Mouse (Mus musculus): ENCODE data around the gene Kpnb1.
A peak's percentile ranks its signal among the peaks of the same experiment; 100 is the strongest.

The Kpnb1 gene

GRCm38 (mm10) chr11:97185704-97186614 is 1.7 kb downstream of the Kpnb1 start:
- no peak for DNase-seq (ENCODE audit: low read depth)

- DNase-seq (ENCODE audit: low read depth): no peak
These were observed 2.8 kb downstream of the Kpnb1 start for GRCm38 (mm10) chr11:97184875-97185274.

- DNase-seq (ENCODE audit: low read depth): no peak
These were observed 5.2 kb downstream of the Kpnb1 start for GRCm38 (mm10) chr11:97182446-97182845.

- no peak for DNase-seq (ENCODE audit: low read depth)
These were observed 6.6 kb downstream of the Kpnb1 start for GRCm38 (mm10) chr11:97181061-97181460.

- no peak for DNase-seq (ENCODE audit: low read depth)
These were observed 9.5 kb downstream of the Kpnb1 start for GRCm38 (mm10) chr11:97178198-97178597.

- no peak for DNase-seq (ENCODE audit: low read depth)
These were observed 10.8 kb downstream of the Kpnb1 start for GRCm38 (mm10) chr11:97176851-97177250.

- no peak for DNase-seq (ENCODE audit: low read depth)
These were observed 12.2 kb downstream of the Kpnb1 start for GRCm38 (mm10) chr11:97175499-97175898.

- DNase-seq (ENCODE audit: low read depth): no peak
These were observed 27.3 kb downstream of the Kpnb1 start for GRCm38 (mm10) chr11:97160341-97160740.

- DNase-seq (ENCODE audit: low read depth): no peak
These were observed 30.7 kb downstream of the Kpnb1 start for GRCm38 (mm10) chr11:97156999-97157398.

- DNase-seq (ENCODE audit: low read depth): peak; percentile 9
These were observed 34.9 kb downstream of the Kpnb1 start for GRCm38 (mm10) chr11:97152662-97153287.

- DNase-seq (ENCODE audit: low read depth): peak; percentile 54
These were observed 35.7 kb downstream of the Kpnb1 start for GRCm38 (mm10) chr11:97152023-97152426.

GRCm38 (mm10) chr11:97151343-97151801 is 36.3 kb downstream of the Kpnb1 start, which contains the start of gene Tbkbp1:
Gene Tbkbp1 (minus strand): TSS chr11:97151495.
- DNase-seq (ENCODE audit: low read depth): no peak

- DNase-seq (ENCODE audit: low read depth): no peak
These were observed 37.0 kb downstream of the Kpnb1 start for GRCm38 (mm10) chr11:97150411-97151330.

GRCm38 (mm10) chr11:97149995-97150410 is 37.7 kb downstream of the Kpnb1 start:
- no peak for DNase-seq (ENCODE audit: low read depth)

- DNase-seq (ENCODE audit: low read depth): no peak
These were observed 38.7 kb downstream of the Kpnb1 start for GRCm38 (mm10) chr11:97149026-97149425.

GRCm38 (mm10) chr11:97148591-97148990 is 39.1 kb downstream of the Kpnb1 start:
- no peak for DNase-seq (ENCODE audit: low read depth)

GRCm38 (mm10) chr11:97147333-97147732 is 40.3 kb downstream of the Kpnb1 start:
- DNase-seq (ENCODE audit: low read depth): no peak

GRCm38 (mm10) chr11:97146724-97147123 is 41.0 kb downstream of the Kpnb1 start:
- DNase-seq (ENCODE audit: low read depth): peak; percentile 18

- no peak for DNase-seq (ENCODE audit: low read depth)
These were observed 41.7 kb downstream of the Kpnb1 start for GRCm38 (mm10) chr11:97145951-97146350.

- no peak for DNase-seq (ENCODE audit: low read depth)
These were observed 42.4 kb downstream of the Kpnb1 start for GRCm38 (mm10) chr11:97145320-97145719.

- no peak for DNase-seq (ENCODE audit: low read depth)
These were observed 44.3 kb downstream of the Kpnb1 start for GRCm38 (mm10) chr11:97143196-97143900.

All from fibroblast of lung, adult 2 months (primary cell).